Mouse (Mus musculus) ES-Bruce4 (cell line): ENCODE results near the gene Cpvl.

Experiments
- CTCF ChIP-seq: IDR thresholded peaks from one replicate; pipeline ENCODE4 v1.8.1; 2011; ENCODE audit warnings: low read depth, low read length
- EP300 ChIP-seq: IDR thresholded peaks from 2 replicates; pipeline ENCODE4 v1.6.1; 2011; ENCODE audit warnings: low read depth, low read length; ENCODE audit not compliant: insufficient read depth

- TF ChIP-seq CTCF (no peak), EP300 (peak; percentile 64; the same call in 1 of the 2 replicates)
Observed at GRCm38 (mm10) chr6:53965900-53966299, 12.6 kb downstream of the Cpvl start.
